Mouse (Mus musculus) cerebellum, postnatal 14 days (tissue): Measurements from ENCODE around the gene Akap7.

Source experiments
- DNase-seq, 2 experiments: peaks; one replicate each; pipeline ENCODE4 v3.0.0; 2021; ENCODE audit warnings: mixed read lengths in 2 of 2

Gene Akap7

DNA sequence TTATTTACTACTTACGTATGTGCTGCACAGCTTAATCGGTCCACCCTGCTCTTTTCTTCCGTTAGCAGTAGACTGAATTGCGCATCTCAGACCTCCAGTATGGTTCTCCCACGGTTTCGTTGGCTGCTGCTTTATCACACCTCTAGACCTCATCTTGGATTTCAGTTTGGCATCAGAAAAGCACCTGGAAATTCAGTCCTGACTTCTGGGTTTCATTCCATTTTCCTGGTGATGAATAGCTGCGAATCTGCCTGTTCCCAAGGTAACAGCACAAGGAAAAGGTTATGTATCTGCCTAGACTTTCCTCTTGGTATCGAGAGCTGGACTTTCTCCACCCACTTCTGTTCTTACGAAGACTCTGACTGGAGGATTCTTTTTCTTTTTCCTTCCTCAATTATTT, at the start of gene Akap7:
TSS of gene Akap7 (minus strand) at position 101 of the 400 bp plus-strand sequence.
- DNase-seq: no peak

DNA sequence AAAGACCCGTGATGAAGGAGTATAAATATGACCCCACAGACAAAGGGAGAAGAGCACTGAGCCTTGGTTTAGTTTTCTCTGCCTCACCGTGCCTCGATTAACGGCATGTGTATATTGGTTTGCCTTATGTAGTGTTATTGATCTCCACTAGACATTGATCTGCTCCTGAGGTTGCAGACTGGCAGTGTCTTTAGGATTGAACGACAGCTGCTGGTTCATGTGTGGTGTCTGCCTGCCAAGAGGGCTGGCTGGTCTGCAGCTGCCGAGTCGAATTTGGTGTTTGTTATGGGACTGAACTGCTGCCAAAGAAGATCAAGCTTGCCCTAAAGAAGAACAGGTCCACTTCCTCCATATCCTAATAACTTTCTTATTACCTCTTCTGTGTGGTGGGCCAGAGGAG, 46.7 kb upstream of the Akap7 start:
- peak in 1 of 2 experiments; percentile 4 for DNase-seq

DNA sequence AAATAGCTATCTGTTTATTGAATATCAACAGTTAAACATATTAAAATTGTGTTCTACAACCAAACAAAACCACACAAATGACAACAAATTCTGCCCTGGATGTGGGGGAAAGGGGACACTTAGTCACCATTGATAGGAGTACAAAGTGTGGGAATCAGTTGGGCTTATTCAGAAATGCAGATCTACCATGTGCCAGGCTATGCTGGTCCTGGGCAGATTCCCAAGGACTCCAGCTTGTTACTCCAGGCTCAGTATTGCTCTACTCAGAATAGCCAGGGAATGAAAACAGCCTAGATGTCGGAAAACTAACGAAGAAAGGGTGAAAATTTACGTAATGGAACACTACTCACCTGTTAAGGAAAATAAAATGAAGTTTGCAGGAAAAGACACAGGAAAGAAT, 46.3 kb upstream of the Akap7 start:
- DNase-seq: peak; percentile 57 to 69

DNA sequence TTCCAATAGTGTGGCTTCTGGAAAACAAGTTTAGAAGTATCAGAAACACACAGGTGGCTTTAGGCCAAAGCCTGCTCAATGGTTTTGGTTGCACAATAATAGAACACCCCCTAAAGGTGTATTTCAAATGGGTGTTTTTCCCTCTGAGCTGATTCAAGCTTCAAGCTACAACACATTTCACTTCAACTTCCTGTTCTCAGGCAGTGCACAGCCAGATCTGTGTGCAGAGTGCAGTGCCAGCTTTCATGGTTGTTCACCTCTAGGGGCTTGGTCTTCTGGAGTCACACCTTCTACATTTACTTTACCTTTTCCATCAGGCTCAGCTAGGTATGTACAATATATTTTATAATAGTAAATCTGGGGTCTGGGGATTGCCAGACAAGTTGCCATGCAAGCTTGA, 35.1 kb upstream of the Akap7 start:
- DNase-seq: no peak

DNA sequence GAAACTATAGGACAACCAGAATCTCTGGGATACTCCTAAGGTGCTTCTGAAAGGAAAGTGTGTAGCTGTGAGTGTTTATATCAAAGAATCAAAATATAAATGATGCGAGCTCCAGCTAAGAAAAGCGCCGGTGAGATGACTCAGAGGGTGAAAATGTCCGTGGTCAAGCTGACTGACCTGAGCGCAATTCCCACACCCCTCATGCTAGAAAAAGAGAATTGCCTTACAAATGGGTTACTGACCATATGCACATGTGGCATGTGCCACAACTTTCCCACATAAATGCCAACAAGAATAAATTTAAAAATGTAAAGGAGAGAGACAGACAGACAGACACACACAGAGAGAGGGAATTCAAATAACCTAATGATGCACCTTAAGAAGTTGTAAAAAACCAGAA, 33.0 kb upstream of the Akap7 start:
- no peak for DNase-seq

DNA sequence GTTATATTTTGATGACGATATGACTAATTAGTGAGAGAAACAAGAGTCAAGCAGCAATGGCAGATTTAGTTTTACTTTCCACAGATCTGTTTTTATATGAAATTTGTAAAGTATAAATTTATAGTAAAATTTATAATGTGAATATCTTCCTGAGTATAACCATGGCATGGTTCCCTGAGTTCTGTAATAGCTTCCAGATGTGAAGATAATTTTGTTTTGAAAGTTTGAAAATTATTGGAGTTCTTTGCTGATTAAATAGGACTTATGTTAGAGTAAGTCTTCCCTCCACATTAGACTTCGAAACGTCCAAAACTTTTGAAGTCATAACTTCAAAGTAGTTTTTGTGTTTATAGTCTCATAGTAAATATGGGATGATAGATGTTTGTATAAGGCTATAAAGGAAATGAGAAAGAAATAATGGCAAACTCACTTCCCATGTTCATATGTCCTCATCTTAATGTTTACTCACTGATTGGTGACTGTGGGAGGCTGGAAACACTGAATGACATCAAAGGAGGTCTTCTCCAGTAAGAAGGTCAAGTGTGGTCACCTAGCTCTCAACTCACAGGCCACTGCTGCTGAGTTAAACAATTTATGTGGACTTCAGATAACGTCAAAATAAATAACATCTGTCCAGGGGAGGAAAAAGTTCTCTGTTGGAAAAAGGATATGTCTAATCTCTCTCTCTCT, 25.9 kb upstream of the Akap7 start:
- DNase-seq: no peak

DNA sequence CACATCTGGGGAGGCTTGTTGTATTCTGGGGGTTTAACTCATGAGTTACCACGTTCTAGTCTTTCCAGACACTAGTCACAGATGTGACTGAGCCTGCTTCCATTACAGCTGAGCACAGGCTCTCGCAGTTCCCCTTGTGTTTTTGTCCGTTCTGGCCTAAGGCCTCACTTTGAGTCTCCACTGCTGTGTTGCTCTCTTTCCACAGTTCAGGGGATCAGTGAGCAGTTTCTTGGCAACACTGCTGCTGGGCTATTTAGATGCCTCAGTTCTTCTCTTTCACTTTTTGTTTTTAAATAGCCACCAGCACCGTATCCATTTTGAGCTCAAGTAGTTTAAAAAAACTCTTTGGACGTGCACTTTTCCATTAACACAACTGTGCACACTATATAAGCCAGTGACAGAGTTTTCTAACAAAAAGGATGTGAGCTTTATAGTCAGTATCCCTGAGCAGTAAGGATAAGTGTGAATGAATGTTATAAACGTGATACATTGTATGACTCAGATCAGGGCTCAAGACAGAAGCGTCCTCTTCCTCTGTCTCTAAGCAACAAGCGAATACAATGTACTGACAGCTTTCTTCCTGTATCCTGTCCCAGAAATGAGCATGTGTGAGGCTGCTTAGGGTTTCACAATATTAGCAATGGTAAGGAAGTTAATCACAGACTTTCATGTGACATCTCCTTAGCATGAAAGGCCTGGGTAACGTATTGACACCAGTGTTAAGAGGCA, 23.8 kb upstream of the Akap7 start:
- no peak for DNase-seq

DNA sequence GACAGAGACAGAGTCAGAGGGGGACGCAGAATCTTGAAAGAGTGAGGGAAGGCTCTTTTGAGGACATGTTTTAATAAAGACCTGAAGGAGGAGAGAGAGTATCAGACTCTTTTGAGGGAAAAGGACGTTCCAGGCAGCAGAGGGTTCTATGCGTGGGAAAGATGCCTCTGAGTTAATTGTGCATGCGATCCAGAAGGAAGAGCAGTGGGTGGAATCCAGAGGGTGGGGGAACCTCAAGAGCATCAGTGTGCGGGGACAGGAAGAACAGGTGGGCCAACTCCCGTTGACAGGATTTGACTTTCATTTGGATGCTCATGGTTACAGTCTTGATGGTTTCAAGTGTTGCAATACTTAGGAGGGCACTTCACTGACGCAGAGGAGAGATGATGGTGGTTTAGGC, 22.4 kb upstream of the Akap7 start:
- DNase-seq: no peak

DNA sequence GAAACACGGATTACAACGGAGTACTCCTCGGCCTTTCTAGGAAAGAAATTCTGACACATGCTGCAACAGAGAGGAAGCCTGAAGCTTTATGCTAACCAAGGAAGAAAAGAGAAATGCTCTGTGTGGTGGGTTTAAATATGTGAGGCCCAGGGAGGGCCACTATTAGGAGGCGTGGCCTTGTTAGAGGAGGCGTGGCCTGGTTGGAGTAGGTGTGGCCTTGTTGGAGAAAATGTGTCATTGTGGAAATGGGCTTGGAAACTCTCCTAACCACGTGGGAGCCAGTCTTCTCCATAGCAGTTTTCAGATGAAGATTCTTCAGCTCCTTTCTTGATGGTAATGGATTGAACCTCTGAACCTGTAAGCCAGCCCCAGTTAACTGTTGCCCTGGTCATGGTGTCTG, 19.8 kb upstream of the Akap7 start:
- no peak for DNase-seq

DNA sequence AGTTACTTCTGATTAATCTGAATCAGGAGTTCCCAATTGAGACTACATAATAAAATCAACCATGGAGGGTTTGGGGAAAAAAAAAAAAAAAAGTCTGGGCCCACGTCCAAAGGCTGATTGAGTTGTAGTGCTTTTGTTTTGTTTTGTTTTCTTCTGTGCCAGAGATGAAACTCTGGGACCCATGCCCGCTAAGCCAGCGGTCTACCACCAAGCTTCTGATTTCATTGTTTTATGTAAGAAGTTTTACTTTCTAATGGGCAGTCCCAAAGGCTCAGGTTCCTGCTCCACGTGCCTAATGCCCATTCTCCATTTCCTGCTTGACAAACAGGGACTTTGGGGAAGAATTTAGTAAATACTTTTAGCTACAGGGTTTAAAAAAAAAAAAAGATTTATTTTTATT, 18.0 kb upstream of the Akap7 start:
- DNase-seq: peak in 1 of 2 experiments; percentile 18

DNA sequence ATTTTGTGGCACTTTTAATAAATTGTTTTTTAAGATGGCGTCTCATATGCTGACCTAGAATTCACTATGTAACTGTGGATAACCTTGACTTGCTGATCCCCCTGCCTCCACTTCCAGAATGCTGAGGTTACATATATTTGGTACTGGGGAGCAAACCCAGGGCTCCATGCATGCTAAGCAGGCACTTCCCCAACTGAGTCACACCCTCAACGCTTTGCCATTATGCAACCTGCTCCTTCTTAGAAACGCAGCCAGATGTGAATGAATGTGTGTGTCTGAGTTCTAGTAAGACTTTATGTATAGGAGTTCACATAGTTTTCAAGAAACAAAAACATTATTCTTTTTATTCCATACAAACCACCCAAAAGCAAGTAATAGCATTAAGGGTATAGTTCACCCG, 13.5 kb upstream of the Akap7 start:
- no peak for DNase-seq

DNA sequence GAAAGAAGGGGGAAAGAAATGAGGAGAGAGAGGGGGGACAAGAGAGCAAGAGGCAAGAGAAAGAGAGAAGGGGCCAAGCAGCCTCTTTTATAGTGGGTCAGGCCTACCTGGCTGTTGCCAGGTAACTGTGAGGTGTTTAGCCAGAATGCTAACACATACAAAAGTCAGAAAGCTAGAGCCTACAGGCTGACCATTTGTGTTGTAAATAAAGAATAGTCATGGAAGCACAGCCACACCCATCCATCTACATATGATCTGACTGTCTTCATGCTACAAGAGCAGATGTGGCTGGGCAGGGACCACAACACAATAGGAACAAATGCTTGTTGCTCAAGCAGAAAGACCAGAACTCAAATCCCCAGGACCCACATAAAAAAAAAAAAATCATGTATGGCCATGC, 11.9 kb upstream of the Akap7 start:
- DNase-seq: no peak

DNA sequence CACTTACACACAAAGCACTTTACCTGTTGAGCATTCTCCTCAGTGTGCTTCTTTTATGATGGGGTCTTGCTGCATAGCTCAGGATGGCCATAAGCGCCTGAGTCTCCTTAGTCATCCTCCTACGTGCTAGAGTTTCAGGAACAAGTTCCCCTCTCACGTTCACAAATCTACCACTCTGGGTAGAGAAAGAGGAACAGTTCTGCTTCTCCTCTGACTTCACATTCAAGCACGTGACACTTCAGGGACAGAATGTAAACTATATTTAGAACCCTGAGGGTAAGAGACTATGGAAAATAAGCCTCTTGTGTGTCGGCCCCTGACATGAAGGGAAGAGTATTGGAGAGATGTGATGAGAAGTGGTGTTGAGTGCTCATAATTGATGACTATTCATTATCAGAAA, 10.7 kb upstream of the Akap7 start:
- DNase-seq: no peak

DNA sequence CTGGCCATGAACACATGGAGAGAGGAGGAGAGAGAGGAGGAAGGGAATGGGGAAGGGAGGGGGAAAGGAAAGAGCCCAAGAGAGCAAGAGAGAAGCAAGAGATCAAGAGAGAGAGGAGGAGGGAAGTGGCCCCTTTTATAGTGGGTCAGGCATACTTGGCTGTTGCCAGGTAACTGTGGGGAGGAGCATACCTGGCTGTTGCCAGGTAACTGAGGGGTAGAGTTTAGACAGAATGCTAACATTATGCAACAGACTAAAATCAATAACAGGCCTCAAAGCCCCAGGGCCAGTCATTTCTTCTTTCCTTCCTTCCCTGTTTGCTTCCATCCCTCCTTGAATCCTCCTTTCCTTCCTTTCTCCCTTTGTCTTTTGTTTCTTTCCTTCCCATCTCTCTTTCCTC, 10.0 kb upstream of the Akap7 start:
- no peak for DNase-seq

DNA sequence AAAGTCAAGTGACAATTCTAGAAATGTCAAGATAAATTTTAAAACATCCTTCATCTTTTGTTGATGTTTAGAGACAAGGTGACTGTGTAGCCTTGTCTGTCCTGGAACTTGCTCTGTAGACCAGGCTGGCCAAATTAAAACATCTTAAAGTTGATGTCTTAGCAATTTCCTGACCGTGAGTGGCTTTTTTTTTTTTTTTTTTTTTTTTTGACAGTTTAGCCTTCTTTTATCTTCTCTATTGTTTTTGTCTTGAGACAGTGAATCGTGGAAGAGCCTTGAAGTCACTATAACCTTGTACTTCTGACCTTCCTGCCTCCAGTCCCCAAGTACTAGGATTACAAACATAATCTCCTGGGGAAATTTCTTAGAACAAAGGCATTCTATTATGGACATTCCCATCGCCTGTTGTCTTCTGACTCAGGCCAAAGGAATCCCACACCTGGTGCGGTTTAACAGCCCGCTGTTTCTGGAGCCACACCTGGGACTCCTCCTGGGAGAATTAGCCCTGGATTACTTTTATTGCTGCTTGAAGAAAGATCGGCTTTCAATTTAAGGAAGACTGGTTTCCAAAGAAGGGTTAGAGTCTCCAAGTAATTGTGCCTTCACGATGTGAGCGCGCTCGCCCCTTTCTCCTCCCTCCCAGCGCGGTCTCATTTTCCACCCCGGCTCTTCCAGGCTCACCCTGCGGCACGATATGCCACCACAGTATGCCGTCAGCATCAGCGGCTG, 6.3 kb upstream of the Akap7 start:
- DNase-seq: no peak

DNA sequence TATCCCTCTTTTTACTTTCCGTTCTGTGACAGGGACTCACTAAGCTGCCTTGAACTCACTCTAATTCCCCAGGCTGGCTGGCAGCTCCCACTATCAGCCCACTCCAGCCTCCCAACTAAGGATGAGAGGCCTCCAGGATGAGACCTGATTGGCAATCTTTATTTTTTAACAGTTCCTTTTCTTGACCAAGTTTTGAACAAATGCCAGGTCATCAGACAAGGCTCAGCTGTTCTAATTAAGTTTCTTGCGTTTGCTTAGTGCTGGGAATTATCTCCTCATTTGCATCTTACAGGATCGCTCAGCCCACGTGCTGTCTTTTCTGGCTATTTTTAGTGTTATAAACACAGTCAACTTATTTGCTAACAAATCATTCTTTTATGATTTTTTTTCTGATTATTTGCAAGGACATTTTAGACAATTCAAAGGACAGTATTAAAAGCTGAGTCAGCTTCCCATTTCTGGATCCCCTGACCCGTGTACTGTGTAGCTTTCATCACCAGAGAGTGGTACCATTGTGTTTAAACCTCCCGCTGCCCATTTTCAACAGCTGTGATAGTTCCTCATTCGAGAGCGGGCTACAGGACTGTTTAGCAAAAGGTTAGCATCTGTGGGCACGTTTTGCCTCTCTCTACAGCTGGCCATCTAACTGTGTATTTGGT, 4.0 kb upstream of the Akap7 start:
- DNase-seq: peak; percentile 6 to 16

DNA sequence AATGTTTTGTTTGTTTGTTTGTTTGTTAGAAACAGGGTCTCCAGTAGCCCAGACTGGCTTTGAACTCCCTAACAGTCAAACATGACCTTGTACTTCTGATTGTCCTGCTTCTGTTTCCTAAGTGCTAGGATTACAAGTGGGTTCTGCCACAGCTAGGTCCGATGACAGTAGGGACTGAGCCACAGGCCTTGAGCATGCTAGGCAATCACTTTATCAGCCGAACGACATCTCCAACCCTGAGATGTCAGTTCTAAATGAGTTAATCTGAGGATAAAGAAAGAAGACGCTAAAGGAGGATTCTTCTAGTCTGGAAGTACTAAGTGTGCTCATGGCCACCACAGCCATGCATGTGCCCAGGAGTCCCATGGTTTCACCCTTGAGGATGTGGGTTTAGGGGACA, 3.1 kb upstream of the Akap7 start:
- no peak for DNase-seq

DNA sequence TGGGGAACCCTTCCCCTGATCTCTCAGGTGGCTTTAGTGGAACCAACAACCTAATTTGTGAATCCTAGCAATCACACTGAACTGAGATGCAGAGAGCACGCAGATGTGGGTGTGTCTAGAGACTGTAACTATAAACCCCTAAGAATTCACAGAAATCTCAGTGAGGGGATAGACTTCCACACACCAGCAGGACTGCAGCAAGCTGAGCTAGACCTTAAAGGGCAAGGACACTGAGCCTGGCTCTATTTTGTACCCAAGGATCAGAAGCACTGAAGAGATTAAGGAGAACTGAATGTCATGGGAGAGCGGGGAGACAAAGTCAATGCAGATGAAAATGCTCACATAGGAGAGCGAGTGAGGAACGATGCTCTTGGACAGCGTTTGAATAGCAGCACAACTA, 2.3 kb upstream of the Akap7 start:
- DNase-seq: no peak

DNA sequence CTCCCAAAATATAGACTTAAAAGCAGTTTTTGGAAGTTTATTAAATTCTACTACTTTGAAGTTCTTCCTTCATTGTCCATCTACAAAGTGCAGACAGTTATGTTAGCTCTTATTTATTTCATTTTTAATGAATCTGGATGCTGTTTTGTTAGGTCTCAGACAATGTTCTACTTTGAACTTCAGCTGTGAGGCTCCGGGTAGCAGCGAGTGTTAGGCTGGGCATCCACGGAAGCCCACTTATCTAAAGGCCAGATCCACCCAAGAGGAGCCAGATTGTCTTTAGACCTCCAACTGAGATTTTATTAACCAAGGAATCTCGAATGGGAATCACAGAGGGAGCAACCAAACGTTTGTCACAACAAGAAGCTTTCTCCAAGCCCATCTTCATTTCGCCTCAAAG, 2.5 kb downstream of the Akap7 start:
- no peak for DNase-seq

DNA sequence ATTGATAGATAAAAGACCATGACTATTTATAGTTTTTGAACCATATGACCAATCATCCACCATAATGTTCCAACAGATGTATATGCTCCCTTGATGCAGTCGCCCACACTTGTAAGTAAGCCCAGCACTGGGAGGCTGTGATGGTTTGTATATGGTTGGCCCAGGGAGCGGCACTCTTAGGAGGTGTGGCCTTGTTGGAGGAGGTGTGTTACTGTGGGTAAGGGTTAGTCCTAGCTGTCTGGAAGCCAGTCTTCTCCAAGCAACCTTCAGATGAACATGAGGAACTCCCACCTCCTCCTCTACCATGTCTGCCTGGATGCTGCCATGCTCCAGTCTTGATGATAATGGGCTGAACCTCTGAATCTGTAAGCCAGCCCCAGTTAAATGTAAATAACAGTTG, 3.1 kb downstream of the Akap7 start:
- DNase-seq: no peak

DNA sequence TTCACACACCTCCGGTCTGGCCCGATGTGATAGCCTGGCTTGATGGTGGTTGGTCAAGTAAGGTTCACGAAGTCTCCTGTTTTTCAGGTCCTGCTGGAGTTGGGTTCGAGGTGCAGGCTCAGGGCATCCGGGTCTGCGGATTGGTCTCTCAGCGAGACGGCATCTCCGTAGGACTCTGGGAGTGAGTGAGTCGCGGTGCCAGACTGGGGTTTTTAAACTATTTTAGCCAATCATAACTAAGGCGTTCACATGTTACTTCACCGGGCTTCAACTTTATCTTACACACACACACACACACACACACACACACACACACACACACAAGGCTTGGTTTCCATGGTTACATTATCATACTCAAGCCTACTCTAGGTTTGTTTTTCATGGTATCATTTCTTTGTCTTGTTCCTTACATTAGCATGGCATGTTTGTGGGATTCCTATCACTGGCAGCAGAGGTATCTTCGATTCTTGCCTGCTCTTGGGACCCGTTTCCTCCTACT, 8.6 kb downstream of the Akap7 start:
- DNase-seq: no peak

DNA sequence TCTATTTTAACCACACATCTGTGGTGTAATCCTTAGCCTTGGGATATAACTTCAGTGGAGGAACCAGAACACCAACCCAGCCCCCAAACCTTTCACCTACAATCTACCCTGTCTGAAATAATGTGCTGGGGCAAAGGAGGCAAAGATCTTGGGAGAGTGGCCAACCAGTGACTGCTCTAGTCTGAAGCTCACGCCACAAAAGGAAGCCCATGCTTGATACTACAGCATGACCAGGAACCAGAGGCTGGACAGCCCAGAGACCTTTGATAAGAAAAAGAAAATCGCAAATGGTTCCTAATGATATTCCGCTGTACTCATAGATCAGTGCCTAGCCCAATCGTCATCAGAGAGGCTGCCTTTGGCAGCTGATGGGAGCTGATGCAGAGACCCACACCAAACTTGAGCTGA, 9.4 kb downstream of the Akap7 start:
- DNase-seq: no peak

DNA sequence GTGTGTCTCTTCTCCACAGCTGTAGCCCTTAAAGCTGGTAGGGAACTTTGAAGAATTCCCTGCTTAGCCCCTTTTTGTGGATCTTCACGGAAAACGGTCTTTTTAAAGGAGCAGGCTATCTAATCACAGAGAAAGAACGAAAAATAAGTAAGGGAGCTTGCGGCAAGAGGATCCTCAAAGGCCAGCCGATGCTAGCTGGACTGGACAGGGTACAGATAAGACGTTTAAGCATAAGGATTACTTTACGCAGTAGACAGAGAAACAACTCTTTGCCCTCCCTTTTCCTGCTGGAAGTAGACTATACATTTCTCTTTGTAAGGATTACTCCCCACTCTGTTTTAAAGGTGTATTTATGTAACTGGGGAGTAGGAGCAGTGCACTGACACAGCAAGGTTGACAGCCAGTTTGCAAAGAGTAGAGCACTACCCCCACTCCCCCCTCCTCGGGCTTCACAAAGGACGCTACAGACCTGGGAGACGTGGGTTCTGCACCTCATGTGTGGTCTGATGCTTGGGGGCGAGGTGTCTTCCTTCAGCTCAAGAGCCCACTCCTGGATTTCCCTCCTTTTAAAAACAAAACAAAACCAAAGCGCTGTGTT, 9.9 kb downstream of the Akap7 start:
- DNase-seq: no peak
